Mouse (Mus musculus) thymus, postnatal 4 days (tissue): Measurements from ENCODE around the gene Nkx6-1.

ENCODE experiments used
- DNase-seq: peaks from one replicate; pipeline ENCODE4 v3.0.0; 2021

Gene Nkx6-1

GRCm38 (mm10) chr5:101664945-101665615, at the start of gene Nkx6-1:
Gene Nkx6-1 (minus strand): TSS chr5:101664996.
- peak; percentile 34 for DNase-seq

DNA sequence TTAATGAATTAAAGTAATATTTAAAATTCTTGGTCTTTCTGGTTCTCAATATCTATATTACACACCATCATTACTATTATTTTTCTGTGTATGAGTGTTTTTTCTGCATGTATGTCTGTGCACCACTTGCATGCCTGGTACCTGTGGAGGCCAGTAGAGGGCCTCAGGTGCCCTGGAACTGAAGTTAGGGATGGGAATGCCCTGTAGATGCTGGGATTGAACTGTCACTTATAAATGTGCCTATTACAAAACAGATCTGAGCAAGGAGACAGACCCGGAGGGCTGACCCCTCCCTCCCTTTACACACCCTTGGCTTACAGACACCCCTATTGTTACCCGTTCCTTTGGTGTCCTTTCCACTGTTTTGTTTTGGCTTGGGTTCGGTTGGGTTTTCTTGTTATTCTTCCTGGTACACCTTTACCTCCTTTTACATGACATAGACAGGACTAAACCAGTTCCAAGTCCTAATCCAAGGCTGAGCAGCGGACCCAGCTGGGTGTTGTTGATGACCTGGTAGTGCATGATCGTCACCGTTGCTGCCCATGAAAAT, 48.3 kb upstream of the Nkx6-1 start:
- DNase-seq: no peak

DNA sequence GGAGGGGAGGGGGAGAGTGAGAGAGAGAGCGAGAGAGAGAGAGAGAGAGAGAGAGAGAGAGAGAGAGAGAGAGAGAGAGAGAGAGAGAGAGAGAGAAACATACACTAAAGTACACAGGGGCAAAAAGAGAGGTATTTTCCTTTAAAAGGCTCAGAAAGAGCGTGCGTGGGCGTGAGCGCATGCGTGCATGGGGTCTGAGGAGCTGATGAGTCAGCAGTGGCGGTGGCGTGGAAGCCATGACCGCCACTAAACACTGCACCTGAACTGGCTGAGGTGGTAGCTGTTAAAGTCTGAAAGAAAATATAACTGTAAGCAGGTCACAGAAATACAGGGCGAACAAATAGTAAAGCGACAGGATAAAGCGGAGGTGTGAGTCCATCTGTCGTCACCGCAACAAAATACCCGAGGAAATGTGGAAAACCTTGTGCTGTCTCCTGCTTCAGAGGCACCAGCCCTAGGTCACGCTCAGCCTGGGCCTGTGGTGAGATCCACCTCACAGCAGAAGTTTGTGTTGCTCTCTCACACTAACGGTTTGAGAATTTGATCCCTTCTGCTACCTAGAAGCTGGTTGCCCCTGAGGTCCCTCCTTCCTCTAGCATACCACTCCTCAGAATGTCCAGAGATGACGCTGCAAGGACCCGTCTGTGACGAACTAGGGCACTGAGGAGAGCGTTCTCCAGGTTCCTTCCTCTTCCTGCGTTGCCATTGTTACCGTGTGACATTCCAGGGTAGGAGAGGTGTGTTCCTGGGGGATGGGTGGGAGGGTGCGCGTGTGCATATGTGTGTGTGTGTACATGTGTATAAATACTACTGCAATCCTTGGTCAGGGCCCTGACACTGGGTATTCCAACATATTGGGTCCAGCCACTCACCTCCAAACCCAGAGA, 38.8 kb upstream of the Nkx6-1 start:
- DNase-seq: no peak

DNA sequence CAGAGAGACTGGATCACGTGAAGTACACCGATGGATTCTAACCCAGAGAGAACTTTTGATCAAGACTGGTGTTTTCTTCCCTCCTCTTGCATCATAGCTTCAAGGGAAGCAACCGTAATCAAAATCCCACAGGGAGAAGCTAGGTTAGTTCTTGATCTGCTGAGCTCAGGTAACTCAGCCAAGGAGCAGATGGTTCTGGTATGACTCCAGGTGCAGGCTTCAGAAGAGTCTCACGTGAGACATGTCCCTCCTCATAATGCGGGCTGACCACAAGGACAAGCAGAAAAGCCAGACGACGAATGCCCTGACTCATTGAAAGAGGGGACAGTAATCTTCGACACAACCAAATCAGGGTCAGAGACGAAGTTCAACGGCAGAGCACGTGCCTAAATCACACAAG, 37.8 kb upstream of the Nkx6-1 start:
- no peak for DNase-seq

- DNase-seq: peak; percentile 9
Observed at GRCm38 (mm10) chr5:101700607-101701006, 35.8 kb upstream of the Nkx6-1 start.

DNA sequence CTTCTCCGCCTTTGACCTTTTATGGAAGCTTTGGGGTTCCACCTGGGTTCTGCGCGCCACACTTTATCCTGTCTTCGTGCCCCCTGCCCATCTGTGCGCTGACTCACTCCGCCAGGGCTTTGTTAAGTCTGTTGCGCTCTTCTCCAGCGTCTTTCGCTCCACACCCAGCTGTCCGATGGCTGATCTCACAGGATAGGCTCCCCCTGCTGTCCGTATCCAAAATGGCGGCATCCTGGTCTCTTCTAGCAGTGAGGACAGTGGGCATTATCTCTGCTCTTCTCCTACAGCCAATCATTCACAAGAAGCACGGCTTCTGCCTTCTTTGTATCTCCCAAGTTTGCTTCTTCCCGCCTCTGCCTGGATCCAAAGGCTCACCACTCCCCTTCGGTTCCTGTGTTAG, 23.8 kb upstream of the Nkx6-1 start:
- peak; percentile 14 for DNase-seq

GRCm38 (mm10) chr5:101683340-101683739, 18.5 kb upstream of the Nkx6-1 start:
- no peak for DNase-seq

DNA sequence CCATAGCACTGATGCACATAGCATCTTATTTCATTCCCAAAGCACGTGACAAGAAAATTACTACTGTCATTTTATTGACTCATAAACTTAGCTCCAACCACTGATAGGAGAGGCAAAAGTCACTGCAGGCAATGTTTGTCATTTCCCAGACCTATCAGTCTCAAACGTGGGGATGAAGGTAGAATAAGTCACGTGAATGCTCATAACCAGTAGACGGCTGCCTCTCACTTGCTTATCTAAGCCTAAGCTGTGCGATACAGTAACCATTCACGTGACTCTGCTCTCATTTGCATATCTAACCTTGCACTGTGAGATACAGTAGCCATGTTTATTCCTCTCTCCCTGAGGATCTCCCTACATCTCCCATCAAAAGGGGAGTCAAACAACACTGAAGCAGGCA, 15.5 kb upstream of the Nkx6-1 start:
- no peak for DNase-seq

GRCm38 (mm10) chr5:101669381-101669780, 4.6 kb upstream of the Nkx6-1 start:
- DNase-seq: no peak

DNA sequence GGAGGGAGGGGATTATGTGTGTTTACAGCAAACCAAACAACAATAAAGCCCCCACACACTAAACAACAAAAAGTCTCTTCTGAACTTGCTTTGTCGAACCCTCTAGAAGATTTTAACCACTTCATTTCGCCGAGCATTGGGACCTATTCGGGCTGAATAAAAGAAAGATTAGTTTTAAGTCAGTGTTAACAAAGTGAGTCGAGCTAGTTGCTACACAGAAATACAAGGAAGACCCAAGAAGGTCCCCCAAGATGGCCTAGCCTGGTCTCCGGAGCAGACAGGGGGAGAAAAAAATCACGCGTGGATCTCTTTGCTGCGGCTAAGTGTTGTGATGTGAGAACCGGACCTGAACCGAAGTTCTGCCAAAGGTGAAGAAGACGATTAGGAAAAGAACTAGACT, 3.7 kb upstream of the Nkx6-1 start:
- no peak for DNase-seq

- no peak for DNase-seq
Observed at GRCm38 (mm10) chr5:101668028-101668427, 3.2 kb upstream of the Nkx6-1 start.

DNA sequence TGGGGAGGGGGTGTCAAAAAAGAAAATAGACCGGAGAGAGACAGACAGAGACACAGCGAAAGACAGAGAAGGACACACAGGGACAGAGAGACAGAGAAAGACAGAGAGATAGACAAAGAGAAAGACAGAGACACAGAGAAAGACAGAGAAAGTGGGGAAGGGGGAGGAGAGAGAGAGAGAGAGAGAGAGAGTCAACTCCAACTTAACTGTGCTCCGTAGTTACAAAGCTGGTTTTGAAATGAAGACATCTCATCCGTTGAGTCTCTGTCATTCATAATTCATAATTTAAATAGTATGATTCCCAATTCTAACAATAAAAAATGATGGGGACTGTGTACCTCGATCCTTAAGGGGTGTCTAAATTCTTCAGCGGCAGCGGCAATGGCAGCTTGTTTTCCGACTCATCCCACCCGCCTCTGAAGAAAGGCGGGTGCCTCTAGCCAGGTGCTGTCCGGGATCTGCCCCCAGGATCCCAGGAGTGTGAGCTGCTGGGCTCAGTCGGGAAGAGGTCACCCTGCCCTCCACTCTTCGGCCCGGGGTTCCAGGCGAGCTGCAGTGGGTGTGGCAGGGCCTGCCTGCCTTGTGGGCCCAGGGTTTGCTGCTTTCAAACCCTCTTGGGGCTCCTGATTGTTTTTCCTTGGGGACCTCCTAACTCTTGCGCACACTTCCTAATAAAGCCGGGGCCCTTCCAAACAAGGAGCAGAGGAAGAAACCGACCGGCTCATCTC, 2.6 kb upstream of the Nkx6-1 start:
- DNase-seq: no peak

GRCm38 (mm10) chr5:101666713-101667112, 1.9 kb upstream of the Nkx6-1 start:
- DNase-seq: no peak

DNA sequence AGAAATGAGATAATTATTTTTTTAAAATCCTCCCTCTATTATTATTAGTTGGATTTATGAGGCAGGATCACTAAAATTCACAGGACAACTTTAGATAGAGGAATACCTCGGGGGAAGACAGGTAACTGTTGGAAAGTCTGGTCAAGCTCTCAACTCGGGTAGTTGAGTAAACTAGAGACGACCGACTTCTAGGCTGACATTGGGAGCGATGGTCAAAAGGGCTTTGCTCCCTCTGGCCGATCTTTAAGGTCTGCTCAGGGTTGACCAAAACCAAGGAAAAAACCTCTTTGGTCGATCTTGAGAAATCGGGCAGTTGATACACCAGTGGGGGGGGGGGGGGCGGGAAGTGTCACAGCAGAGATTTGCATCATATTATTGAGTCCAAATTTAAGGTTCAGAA, 1.3 kb upstream of the Nkx6-1 start:
- DNase-seq: no peak

- peak; percentile 22 for DNase-seq
Observed at GRCm38 (mm10) chr5:101664423-101664921, 324 bp downstream of the Nkx6-1 start.

- peak; percentile 10 for DNase-seq
Observed at GRCm38 (mm10) chr5:101663621-101664422, 974 bp downstream of the Nkx6-1 start.

DNA sequence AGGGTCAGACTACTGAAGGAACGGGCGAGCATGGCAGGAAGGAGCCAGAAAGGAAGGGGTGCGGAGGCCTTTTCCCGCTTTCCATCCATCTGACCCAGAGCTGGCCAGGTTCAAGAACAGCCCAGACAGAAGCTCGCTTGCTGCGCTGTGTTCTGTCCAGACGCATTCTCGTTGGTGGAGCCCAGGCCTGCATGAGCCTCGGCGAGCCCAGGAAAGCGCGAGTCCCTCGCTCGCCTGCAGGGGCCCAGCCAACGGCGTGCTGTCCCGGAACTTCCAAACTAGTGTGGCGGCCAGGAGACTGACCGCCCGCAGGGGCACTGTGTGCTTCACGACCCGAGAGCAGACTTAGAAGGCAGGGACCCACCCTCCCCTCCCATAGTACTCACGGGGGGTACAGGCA, 1.6 kb downstream of the Nkx6-1 start:
- DNase-seq: peak; percentile 12

DNA sequence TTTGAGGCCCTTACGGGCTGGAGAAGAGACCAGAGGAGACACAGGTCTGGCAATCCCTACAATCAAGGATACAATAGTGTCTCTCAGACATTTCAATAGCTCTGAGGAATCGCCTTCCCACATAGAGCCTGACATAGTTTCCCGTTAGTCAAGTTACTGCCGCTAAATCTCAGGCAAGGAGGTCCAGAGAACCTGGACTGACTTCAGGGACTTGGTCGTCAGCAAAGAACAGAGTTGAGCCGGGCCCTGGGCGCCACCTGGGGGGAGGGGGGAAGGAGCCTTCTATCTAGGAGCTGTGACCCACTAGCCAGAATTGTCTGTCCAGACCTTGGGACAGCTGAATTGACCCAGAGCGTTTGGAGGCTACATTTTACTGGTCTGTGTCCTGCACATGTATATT, 2.3 kb downstream of the Nkx6-1 start:
- no peak for DNase-seq

- DNase-seq: no peak
Observed at GRCm38 (mm10) chr5:101661561-101662211, 3.1 kb downstream of the Nkx6-1 start.

DNA sequence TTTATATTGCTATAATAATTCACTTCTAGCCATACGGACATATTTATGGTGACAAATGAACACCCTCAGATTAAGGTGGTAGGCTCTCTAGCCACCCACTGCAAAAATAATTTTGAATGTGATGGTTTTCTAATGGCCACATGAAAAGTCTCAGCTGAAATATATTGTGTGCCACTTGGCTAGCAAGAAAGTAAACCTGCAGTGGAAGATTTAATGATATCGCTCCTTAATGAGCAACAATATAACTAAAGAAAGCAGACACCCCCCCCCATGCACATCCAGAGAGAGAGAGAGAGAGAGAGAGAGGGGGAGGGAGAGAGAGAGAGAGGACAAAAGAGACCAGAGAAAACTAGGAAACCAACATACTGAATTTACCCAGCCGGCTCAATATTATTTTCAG, 4.1 kb downstream of the Nkx6-1 start:
- no peak for DNase-seq

GRCm38 (mm10) chr5:101659411-101659971, 5.3 kb downstream of the Nkx6-1 start:
- peak; percentile 10 for DNase-seq

DNA sequence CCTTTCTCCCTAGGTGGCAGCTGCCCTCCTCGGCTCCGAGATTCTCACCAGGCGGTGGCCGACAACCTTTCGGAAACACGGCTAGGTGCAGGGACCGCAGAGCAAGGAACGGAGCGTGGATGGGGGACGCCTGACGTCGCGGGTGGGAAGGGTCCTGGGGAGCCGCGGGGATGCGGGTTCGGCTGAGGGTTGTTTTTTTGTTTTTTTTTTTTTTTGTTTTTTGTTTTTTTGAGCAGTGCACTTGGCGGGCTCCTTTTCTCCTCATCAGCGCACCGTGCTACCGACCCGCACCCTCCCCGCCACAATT, 5.9 kb downstream of the Nkx6-1 start:
- DNase-seq: peak; percentile 9
